In genomic region chr11:117409331-117409730, GRCm38 (mm10) we compare ENCODE assay signal across 15 mouse cellular contexts.
DNase-seq lines count a peak whose midpoint lies in the region; ATAC-seq lines count a peak whose summit lies in the region.
"Had no signal": no experiment of that assay in that cellular context is flagged by ENCODE, and none has a peak within 500 bp of the region (broad histone marks: within the 10 kb centered on the region; RNA-seq: fewer than 3 reads in every experiment).

No protein-coding gene starts in this region.

- peaks cover 55% of the 10 kb centered on the region for H3K4me1 ChIP-seq in forebrain, embryonic 15.5 days
- peaks cover 73% of the 10 kb centered on the region for H3K4me1 ChIP-seq in midbrain, embryonic 10.5 days
- peaks cover 60% of the 10 kb centered on the region for H3K4me1 ChIP-seq in neural tube, embryonic 15.5 days
- peaks cover 44% of the 10 kb centered on the region for H3K4me1 ChIP-seq in kidney, embryonic 15.5 days

- no peaks in the 10 kb centered on the region for H3K9me3 ChIP-seq in forebrain, embryonic 15.5 days
- H3K9me3 ChIP-seq in midbrain, embryonic 10.5 days (replicated peaks) = 0 out of 2 replicates have a peak, but pooled peaks cover 4% of the 10 kb centered on the region
- H3K9me3 ChIP-seq in neural tube, embryonic 15.5 days (replicated peaks) = no peaks in the 10 kb centered on the region
- 0 out of 2 replicates have a peak, but pooled peaks cover 4% of the 10 kb centered on the region for H3K9me3 ChIP-seq in kidney, embryonic 15.5 days (replicated peaks)
- H3K9me3 ChIP-seq: embryonic facial prominence, embryonic 12.5 days; limb, embryonic 13.5 days had no signal

- peaks cover 4% of the 10 kb centered on the region; the same call in 1 of the 2 replicates for H3K27me3 ChIP-seq in forebrain, embryonic 15.5 days
- H3K27me3 ChIP-seq in midbrain, embryonic 10.5 days (ENCODE audit: low read depth, poor library complexity, severe bottlenecking) = peaks cover 86% of the 10 kb centered on the region
- H3K27me3 ChIP-seq in neural tube, embryonic 15.5 days (replicated peaks) = peaks cover 13% of the 10 kb centered on the region; the same call in 1 of the 2 replicates
- peaks cover 83% of the 10 kb centered on the region for H3K27me3 ChIP-seq in kidney, embryonic 15.5 days

- H3K36me3 ChIP-seq in forebrain, embryonic 15.5 days = no peaks in the 10 kb centered on the region
- H3K36me3 ChIP-seq in midbrain, embryonic 10.5 days = no peaks in the 10 kb centered on the region
- H3K36me3 ChIP-seq in neural tube, embryonic 15.5 days = no peaks in the 10 kb centered on the region
- H3K36me3 ChIP-seq in kidney, embryonic 15.5 days = no peaks in the 10 kb centered on the region
- H3K36me3 ChIP-seq: embryonic facial prominence, embryonic 12.5 days; limb, embryonic 13.5 days had no signal

- 0 out of 2 replicates have a peak overlapping the region, but pooled peaks have one; percentile 0 for H3K4me2 ChIP-seq in forebrain, embryonic 15.5 days (replicated peaks)
- peak overlapping the region; percentile 59; the same call in 1 of the 2 replicates for H3K4me2 ChIP-seq in neural tube, embryonic 15.5 days
- H3K4me2 ChIP-seq in kidney, embryonic 15.5 days = no peak overlapping the region

- intact Hi-C loops in left cerebral cortex, postnatal 14 days (cut with DNase I) = loop anchor here (5.0 kb wide), 2 partner anchors 73 to 243 kb away; partner anchors contain the start of genes Gm11733 and Tnrc6c

- H3K27ac ChIP-seq in forebrain, embryonic 15.5 days (replicated peaks) = peak overlapping the region; percentile 99
- H3K27ac ChIP-seq in midbrain, embryonic 10.5 days (replicated peaks) = peak overlapping the region; percentile 94
- peak overlapping the region; percentile 90 for H3K27ac ChIP-seq in neural tube, embryonic 15.5 days (replicated peaks)
- H3K27ac ChIP-seq in kidney, embryonic 15.5 days = no peak overlapping the region
- H3K27ac ChIP-seq: embryonic facial prominence, embryonic 12.5 days; limb, embryonic 13.5 days had no signal

- no peak overlapping the region for H3K9ac ChIP-seq in forebrain, embryonic 15.5 days (replicated peaks)
- no peak overlapping the region for H3K9ac ChIP-seq in neural tube, embryonic 15.5 days (replicated peaks)
- no peak overlapping the region for H3K9ac ChIP-seq in kidney, embryonic 15.5 days
- H3K9ac ChIP-seq: embryonic facial prominence, embryonic 12.5 days had no signal

- no peak overlapping the region for H3K4me3 ChIP-seq in forebrain, embryonic 15.5 days
- no peak overlapping the region for H3K4me3 ChIP-seq in midbrain, embryonic 10.5 days
- H3K4me3 ChIP-seq in neural tube, embryonic 15.5 days (replicated peaks) = no peak overlapping the region
- no peak overlapping the region for H3K4me3 ChIP-seq in kidney, embryonic 15.5 days (replicated peaks)
- H3K4me3 ChIP-seq: embryonic facial prominence, embryonic 12.5 days; megakaryocyte, embryonic 14.5 days had no signal

- ATAC-seq in forebrain, embryonic 15.5 days (replicated peaks) = no peak
- no peak for ATAC-seq in neural tube, embryonic 15.5 days (ENCODE audit: low FRiP score)
- ATAC-seq in megakaryocyte-erythroid progenitor cell, adult 5-6 weeks (replicated peaks; ENCODE audit: low FRiP score, low TSS enrichment, poor library complexity, severe bottlenecking) = no peak
- ATAC-seq in kidney, embryonic 15.5 days (replicated peaks; ENCODE audit: low FRiP score) = no peak

- DNase-seq in left cerebral cortex, postnatal 14 days (ENCODE audit: low spot score in 2 of 2) = peak; percentile 52 to 84
- DNase-seq in left cerebral cortex, adult 11 months (ENCODE audit: low spot score) = no peak
- no peak for DNase-seq in midbrain, embryonic 10.5 days (ENCODE audit: low spot score)
- DNase-seq in spleen, postnatal 14 days (ENCODE audit: low spot score in 2 of 2) = no peak
- DNase-seq: gastrocnemius, postnatal 25 days; heart, postnatal 10 days; kidney, adult 2 months; lung, adult 18-20 months had no signal

- 63% methylated on average over 11 of the region's 11 CpGs for WGBS in forebrain, embryonic 15.5 days
- 70% methylated on average over 11 of the region's 11 CpGs for WGBS in midbrain, embryonic 10.5 days
- 45% methylated on average over 11 of the region's 11 CpGs for WGBS in neural tube, embryonic 15.5 days
- WGBS in kidney, embryonic 15.5 days = 44% methylated on average over 11 of the region's 11 CpGs

Comparison
In these comparisons a context has a peak if more than half of its experiments do, and no peak if none do; other contexts are left out.
1. DNase-seq: peak in left cerebral cortex, postnatal 14 days (2 of 2); none in left cerebral cortex, adult 11 months (single experiment), midbrain, embryonic 10.5 days (single experiment) and spleen, postnatal 14 days (0 of 2).